Mouse (Mus musculus) liver, adult 2 months (tissue): Measurements from ENCODE around the gene Timm22.

Experiments
- CTCF ChIP-seq: fragments of 200-500 bp; IDR thresholded peaks from 2 replicates; pipeline ENCODE4 v1.5.1; 2011; ENCODE audit warnings: low read depth, low read length, control low read depth
- POLR2A ChIP-seq: fragments of 200-500 bp; IDR thresholded peaks from 2 replicates; pipeline ENCODE4 v1.6.1; 2011; ENCODE audit warnings: low read length, control low read depth; ENCODE audit not compliant: insufficient read depth; ENCODE audit errors: extremely low read depth

GRCm38 (mm10) chr11:76366720-76367119 lies 40.0 kb upstream of the Timm22 start:
- TF ChIP-seq CTCF (no peak), POLR2A (no peak)
